Mouse (Mus musculus) liver (tissue): Measurements from ENCODE around the gene Uba2.
"Not testable (repeated sequence)": the region's sequence is repeated elsewhere in the genome, so short reads cannot be mapped to it uniquely, and the experiment has no call there.

Experiments used
- DNase-seq: peaks from one replicate; pipeline ENCODE4 v3.0.0-alpha.2; 2020; ENCODE audit warnings: mixed read lengths

Uba2 gene

GRCm38 (mm10) chr7:34169454-34169853 is at the start of gene Uba2:
Uba2 (minus strand) TSS chr7:34169599.
- DNase-seq, result no peak

DNA sequence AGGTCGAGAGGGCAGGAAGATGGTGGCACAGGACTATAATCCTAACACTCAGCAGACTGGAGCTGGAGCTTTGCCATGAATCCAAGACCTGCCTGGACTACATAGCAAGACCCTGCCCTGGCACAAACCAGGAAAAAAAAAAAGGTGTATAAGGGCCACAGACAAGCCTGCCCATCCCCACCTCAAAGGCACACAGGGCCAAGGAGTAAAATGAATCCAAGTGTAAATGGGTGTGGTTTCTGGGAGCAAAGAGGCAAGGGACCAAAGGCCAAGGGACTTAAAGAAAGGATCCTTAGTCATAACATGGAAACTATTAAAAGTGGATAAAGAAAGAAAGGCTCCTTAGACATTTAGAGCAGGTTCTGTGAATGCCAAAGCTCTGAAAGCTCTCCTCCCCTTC is 49.1 kb upstream of the Uba2 start:
- no peak for DNase-seq

GRCm38 (mm10) chr7:34216474-34216873 is 47.1 kb upstream of the Uba2 start:
- DNase-seq, result no peak

GRCm38 (mm10) chr7:34215481-34215880 is 46.1 kb upstream of the Uba2 start:
- DNase-seq, result no peak

DNA sequence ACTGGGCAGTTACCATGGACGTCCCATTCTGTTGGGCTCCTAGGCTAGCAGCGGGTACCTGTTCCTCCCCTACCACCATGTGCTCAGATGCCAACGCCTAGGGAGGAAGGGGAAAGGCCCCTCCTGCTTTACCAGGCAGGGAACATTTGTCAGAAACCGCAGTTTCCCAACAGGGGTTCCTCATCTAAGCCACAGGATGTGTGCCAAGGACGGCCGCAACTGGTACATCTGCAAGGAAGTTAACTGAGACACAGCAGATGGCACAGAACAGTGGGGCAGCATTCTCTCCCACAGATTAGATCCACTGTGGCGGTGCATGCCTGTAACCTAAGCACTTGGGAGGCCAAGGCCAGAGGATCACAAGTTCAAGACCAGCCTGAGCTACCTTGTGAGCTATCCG is 45.2 kb upstream of the Uba2 start:
- DNase-seq, result no peak

- no peak for DNase-seq
Observed at GRCm38 (mm10) chr7:34213281-34213680, 43.9 kb upstream of the Uba2 start.

- no peak for DNase-seq
Observed at GRCm38 (mm10) chr7:34208027-34208745, 38.8 kb upstream of the Uba2 start.

GRCm38 (mm10) chr7:34206331-34206730 is 36.9 kb upstream of the Uba2 start:
- no peak for DNase-seq

DNA sequence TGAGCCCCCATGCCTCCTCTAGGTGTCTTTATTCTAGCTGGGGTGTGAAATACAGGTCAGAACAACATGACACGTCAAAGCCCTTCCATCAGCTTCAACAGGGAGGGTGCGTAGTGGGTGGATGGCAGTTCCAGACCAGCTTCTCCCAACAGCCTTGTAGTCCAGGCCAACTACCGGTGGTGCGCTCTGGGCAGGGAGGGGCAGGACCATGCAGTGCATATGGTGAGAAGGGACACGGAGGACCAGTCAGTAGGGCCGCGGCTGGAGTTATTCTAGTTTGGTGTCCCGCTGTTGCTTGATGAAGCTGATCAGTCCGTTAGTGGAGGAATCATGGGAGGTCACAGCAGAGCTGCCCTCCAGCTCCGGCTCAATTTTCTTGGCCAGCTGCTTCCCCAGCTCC is 32.7 kb upstream of the Uba2 start:
- DNase-seq, result not testable (repeated sequence)

DNA sequence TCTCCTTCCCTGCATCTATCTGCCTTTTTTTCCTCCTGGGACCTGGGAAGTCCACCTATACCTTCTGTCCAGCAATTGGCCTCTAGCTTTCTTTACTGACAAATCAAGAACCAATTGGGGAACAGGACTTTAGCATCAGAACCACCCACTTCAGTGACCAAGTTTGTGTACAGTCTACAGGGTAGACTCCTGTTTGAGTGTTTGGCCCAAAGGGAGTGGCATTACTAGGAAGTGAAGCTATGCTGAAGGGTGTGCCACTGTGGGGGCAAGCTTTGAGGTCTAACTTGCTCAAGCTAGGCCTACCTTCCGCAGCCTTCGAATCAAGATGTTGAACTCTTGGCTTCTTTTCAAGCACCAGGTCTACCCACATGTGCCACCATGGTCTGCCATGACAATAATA is 31.4 kb upstream of the Uba2 start:
- no peak for DNase-seq

GRCm38 (mm10) chr7:34198346-34198745 is 28.9 kb upstream of the Uba2 start:
- DNase-seq, result peak; percentile 63

GRCm38 (mm10) chr7:34196132-34197128 is 27.0 kb upstream of the Uba2 start, which contains the start of gene Pdcd2l:
Pdcd2l (minus strand) TSS chr7:34196661.
- peak; percentile 91 for DNase-seq

GRCm38 (mm10) chr7:34195632-34196031 is 26.2 kb upstream of the Uba2 start:
- DNase-seq, result no peak

DNA sequence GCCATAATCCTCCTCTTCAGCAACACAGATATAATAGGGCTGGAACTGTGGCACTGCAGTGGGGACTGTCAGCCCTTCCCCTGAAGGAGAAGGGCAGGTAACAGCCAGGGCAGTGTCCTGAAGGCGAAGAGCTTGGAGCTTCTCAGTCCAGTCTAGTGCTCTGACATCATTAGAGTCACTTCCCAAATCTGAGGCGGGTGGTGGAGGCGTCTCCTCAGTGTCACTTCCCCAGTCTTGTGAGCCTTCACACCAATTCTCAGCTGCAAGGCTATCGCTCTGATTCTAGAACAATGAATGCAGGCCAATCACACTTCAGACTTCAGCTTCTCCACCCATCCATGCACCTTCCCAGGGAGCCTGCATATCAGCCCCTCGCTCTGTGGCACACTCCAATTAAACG is 23.4 kb upstream of the Uba2 start:
- DNase-seq, result no peak

DNA sequence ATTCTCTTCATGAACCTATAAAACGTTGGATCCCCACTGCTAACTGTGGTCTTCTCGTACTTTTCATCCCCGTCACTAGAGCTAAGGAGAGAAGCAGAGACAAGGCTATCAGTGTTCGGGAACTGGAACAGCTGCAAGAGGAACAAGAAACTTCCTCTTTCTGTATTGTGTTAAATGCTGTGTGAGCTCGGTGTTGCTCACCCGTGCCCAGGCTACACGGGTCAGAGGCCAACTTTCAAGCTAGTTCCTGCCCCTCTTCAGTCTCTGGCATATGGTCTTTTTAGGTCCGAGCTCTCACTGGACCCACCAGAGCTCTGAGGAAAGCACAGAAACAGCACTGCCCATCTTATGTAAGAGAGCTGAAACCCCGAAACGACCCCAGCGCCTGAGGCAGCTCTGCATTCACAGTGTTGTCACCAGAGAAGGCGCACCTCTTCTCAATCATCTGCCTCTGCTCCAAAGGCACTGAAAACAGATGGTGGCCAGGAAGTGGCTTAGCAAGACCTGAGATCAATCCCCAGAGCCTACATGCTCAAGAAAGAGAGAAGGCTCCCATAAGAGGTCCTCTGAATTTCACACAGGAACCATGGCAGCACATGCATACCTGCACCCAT is 20.1 kb upstream of the Uba2 start:
- DNase-seq, result no peak

GRCm38 (mm10) chr7:34183794-34184193 is 14.4 kb upstream of the Uba2 start:
- DNase-seq, result no peak

DNA sequence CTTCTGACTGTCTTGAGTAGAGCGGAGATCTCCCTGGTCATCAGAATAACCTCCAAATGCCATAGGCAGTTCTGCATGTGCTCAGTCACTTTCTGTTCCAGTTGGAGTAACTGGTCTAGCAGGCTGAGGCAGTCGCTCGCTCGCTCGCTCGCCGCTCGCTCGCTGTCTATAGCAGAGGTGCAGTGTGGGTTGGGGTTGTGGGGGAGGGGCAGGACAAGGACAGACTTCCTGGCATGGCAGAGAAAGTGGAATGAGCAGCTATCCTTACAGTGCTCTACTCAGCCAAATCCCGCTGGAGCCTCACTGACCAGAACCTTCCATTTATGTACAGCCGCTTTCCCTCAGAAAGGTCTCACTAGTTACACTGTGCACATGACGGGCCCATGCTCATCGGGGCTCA is 14.0 kb upstream of the Uba2 start:
- DNase-seq, result no peak

DNA sequence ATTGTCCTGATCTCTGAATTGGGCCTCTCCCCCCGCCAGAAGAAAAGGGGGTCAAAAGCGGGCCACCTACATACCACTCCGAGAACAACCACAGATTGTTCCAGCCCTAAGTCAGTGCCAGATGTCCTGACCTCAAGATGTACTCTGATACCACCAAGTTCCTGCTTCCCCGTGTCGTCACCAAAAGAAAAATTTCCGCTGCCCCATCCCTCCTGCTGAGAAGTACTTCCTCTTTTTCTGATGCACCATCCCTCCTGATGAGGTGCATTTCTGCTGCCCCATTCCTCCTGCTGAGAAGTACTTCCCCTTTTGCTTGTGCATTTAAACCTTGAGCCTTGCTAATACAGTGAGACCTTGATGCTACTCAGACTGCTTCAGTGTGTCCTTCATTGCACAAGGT is 6.8 kb upstream of the Uba2 start:
- not testable (repeated sequence) for DNase-seq

DNA sequence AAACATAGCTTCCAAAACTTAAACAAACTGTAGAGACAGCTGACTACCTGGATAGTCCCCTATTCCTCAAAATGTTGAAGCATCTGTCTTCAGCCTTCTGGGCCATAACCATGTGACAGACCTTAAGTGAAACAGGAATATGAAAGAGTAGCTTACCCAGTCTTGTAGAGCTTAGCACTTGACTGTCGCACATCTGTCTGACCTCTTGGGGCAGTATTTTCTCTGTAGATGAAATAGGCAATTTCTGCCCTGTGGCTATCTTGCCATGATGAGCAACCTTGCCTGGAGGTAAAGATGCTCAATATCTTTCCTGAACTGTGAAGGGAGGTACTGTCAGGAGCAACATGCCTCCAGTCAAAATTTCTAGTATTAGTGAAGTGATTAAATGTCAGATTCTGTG is 2.9 kb upstream of the Uba2 start:
- DNase-seq, result no peak

DNA sequence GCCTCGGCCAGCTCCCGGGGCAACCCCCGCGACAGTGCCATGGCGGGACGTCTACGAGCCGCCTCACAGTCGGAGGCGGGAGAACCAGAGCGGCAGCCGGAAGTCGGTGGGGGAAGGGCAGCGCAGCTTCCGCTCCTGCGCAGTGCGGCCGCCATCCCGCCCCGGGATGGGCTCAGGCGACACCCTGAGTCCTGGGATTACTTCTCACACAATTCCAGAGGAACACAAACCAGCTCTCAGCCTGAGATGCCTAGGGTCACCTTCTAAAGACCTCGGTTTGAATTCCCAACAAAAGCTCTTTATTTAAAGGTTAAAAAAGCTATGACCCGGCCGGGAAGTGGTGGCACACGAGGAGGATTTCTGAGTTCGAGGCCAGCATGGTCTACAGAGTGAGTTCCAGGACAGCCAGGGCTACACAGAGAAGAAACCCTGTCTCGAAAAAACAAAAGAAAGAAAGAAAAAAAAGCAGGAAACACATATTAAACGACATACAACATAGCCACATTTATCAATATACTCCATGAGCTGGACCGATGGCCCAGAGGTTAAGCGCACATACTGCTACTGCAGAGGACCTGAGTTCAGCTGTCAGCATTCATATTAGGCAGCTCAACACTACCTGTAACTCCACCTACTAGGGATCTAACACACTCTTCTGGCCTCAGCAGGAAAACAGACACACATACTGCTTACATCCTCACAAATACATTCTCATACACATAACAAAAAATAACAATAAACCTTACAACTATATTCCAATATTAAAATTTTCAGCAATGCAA is 738 bp downstream of the Uba2 start:
- peak; percentile 91 for DNase-seq

DNA sequence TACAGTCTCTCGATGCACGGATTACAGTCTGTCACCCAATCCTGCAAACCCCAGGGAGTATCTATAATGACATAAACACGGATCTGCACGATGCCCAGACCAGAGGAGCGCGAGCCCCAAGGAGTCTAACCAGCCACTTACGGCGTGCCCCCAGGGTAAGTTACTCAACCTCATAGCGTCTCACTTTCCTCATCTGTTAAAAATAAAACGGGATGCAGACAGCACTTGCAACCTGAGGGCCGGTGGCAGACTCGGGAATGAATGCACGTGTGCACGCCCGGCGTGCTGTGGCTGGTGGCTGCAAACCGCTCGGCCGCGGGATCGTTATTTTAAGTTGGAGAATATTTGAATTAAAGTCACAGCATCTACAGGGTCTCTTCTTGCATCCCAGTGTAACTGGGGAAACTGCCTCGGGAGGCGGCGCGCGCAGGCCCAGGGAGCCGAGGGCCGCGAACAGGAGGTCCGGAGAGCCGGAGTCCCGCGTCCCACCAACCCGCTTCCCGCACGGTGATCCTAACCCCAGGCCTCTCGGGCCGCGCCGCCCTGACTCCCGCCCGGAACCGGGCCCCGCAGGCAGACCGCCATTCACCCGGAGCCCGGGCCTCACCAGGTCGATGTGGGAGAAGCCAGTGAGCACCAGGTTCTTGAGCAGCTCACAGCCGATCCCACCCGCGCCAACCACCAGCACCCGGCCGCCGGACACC is 1.5 kb downstream of the Uba2 start:
- DNase-seq, result peak; percentile 44

DNA sequence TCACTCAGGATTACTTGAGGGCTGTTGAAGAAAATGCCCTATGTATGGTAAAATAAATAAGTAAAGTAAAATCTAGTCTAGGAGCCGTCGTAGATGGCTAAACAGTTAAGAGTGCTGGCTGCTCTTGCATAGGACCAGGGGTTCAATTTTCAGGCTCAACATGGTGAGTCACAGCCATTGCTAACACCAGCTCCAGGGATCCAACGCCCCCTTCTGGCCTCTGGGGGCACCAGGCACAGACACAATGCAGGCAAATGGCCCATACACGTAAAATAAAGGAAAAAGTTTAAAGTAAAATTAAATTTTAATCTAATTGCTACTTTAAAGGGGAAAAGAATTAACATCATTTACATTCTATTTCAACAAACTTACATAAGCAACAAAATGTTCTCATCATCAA is 2.5 kb downstream of the Uba2 start:
- peak; percentile 72 for DNase-seq
